12 mouse cellular contexts compared by ENCODE assay signal in the genomic region with DNA sequence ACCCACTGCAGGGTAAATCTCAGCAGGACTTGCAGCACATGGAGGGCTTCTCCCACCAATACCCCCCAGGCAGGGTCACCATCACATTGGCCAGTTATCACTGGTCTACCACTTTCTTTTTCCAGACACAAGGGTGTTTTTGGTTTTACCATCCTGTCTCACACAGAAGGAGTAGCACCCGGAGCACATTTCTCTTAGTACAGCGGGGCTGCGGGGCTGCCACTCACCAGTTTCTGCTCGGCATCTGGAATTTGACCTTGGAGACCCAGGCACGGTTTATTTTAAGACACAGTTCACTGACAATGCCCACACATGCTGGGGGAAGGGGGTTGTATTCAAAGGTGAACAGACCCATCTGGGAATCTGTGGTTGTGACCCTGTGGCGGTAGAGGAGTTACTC. TPM values are rescaled to one million over a fixed set of nuclear protein-coding genes. Genes with fewer than 3 reads are reported as not detected.
DNase-seq lines count a peak whose midpoint lies in the region; ATAC-seq and TF ChIP-seq lines count a peak whose summit lies in the region.
"Had no signal": no experiment of that assay in that cellular context is flagged by ENCODE, and none has a peak within 500 bp of the region (broad histone marks: within the 10 kb centered on the region; RNA-seq: fewer than 3 reads in every experiment).

No protein-coding gene starts in this region.

- no peak for TF ChIP-seq CTCF in heart, adult 2 months (IDR thresholded peaks at IDR 0.05)

- H3K36me3 ChIP-seq in heart, embryonic 16.5 days (ENCODE audit: control insufficient read depth, insufficient read depth): no peaks in the 10 kb centered on the region
- H3K36me3 ChIP-seq in heart, adult 2 months (ENCODE audit: control insufficient read depth, insufficient read depth, low read length): no peaks in the 10 kb centered on the region
- H3K36me3 ChIP-seq in midbrain, embryonic 10.5 days: no peaks in the 10 kb centered on the region
- no peaks in the 10 kb centered on the region for H3K36me3 ChIP-seq in midbrain, embryonic 15.5 days (replicated peaks)
- no peaks in the 10 kb centered on the region; the same call in 1 of the 2 replicates for H3K36me3 ChIP-seq in embryonic facial prominence, embryonic 10.5 days (replicated peaks)
- H3K36me3 ChIP-seq: neural tube, embryonic 12.5 days had no signal

- intact Hi-C loops in heart, adult 2 months (cut with DNase I): no loop called here

- TF ChIP-seq EP300 in heart, adult 2 months (IDR thresholded peaks at IDR 0.05; ENCODE audit: insufficient read depth, low read depth, low read length): no peak

- peak overlapping the region; percentile 29 for H3K4me2 ChIP-seq in heart, embryonic 16.5 days (ENCODE audit: low read depth, low read length)
- H3K4me2 ChIP-seq in midbrain, embryonic 15.5 days: no peak overlapping the region
- H3K4me2 ChIP-seq: neural tube, embryonic 12.5 days had no signal

- H3K4me1 ChIP-seq in heart, embryonic 16.5 days (ENCODE audit: control insufficient read depth, insufficient read depth, low read length): peaks cover 33% of the 10 kb centered on the region
- H3K4me1 ChIP-seq in heart, adult 2 months (ENCODE audit: control insufficient read depth, insufficient read depth, low read length): peaks cover 4% of the 10 kb centered on the region
- H3K4me1 ChIP-seq in midbrain, embryonic 10.5 days: peaks cover 32% of the 10 kb centered on the region
- peaks cover 3% of the 10 kb centered on the region; the same call in 1 of the 2 replicates for H3K4me1 ChIP-seq in midbrain, embryonic 15.5 days
- H3K4me1 ChIP-seq in embryonic facial prominence, embryonic 10.5 days: peaks cover 45% of the 10 kb centered on the region

- H3K79me2 ChIP-seq in heart, adult 2 months (replicated peaks; ENCODE audit: control insufficient read depth, insufficient read depth, low read length): no peaks in the 10 kb centered on the region

- DNase-seq in heart, adult 2 months: no peak
- DNase-seq in midbrain, embryonic 10.5 days (ENCODE audit: low spot score): peak; percentile 56
- peak; percentile 86 for DNase-seq in embryonic facial prominence, embryonic 10.5 days (ENCODE audit: low spot score)
- DNase-seq in mesoderm, embryonic 11.5 days (ENCODE audit: low read depth, low spot score): peak; percentile 84
- no peak for DNase-seq in adrenal gland, adult 18-20 months (ENCODE audit: low spot score in 2 of 2)
- no peak for DNase-seq in cerebellum, adult 8-10 months
- DNase-seq: adrenal gland, postnatal 36 days; cerebellum, postnatal 10 days; lung, postnatal 14 days had no signal

- WGBS in heart, embryonic 16.5 days: 27% methylated on average over 6 of the region's 6 CpGs
- WGBS in heart, adult 2 months: 46% methylated on average over 6 of the region's 6 CpGs
- WGBS in midbrain, embryonic 10.5 days: 18% methylated on average over 6 of the region's 6 CpGs
- 30% methylated on average over 6 of the region's 6 CpGs for WGBS in midbrain, embryonic 15.5 days
- 6% methylated on average over 6 of the region's 6 CpGs for WGBS in embryonic facial prominence, embryonic 10.5 days

- H3K4me3 ChIP-seq in heart, embryonic 16.5 days (ENCODE audit: low read length): no peak overlapping the region
- H3K4me3 ChIP-seq in heart, adult 2 months: no peak overlapping the region
- H3K4me3 ChIP-seq in midbrain, embryonic 10.5 days: no peak overlapping the region
- no peak overlapping the region for H3K4me3 ChIP-seq in midbrain, embryonic 15.5 days
- 0 out of 2 replicates have a peak overlapping the region, but pooled peaks have one; percentile 1 for H3K4me3 ChIP-seq in embryonic facial prominence, embryonic 10.5 days
- H3K4me3 ChIP-seq: neural tube, embryonic 12.5 days had no signal

- H3K27ac ChIP-seq in heart, embryonic 16.5 days (ENCODE audit: low read length): peak overlapping the region; percentile 88
- H3K27ac ChIP-seq in heart, adult 2 months: no peak overlapping the region; the same call in 1 of the 2 replicates
- peak overlapping the region; percentile 77 for H3K27ac ChIP-seq in midbrain, embryonic 10.5 days (replicated peaks)
- no peak overlapping the region for H3K27ac ChIP-seq in midbrain, embryonic 15.5 days
- H3K27ac ChIP-seq in embryonic facial prominence, embryonic 10.5 days (replicated peaks): peak overlapping the region; percentile 86
- H3K27ac ChIP-seq: neural tube, embryonic 12.5 days had no signal

- peak overlapping the region; percentile 55 for H3K9ac ChIP-seq in heart, embryonic 16.5 days (ENCODE audit: low read length)
- no peak overlapping the region for H3K9ac ChIP-seq in heart, adult 2 months (ENCODE audit: low read depth, low read length)
- H3K9ac ChIP-seq in midbrain, embryonic 15.5 days: no peak overlapping the region
- H3K9ac ChIP-seq: neural tube, embryonic 12.5 days had no signal

- H3K27me3 ChIP-seq in heart, embryonic 16.5 days (ENCODE audit: control insufficient read depth, insufficient read depth, low read length): no peaks in the 10 kb centered on the region
- no peaks in the 10 kb centered on the region for H3K27me3 ChIP-seq in heart, adult 2 months (ENCODE audit: control insufficient read depth, insufficient read depth, low read length)
- H3K27me3 ChIP-seq in midbrain, embryonic 10.5 days (ENCODE audit: low read depth, poor library complexity, severe bottlenecking): no peaks in the 10 kb centered on the region
- no peaks in the 10 kb centered on the region for H3K27me3 ChIP-seq in midbrain, embryonic 15.5 days (replicated peaks)
- H3K27me3 ChIP-seq in embryonic facial prominence, embryonic 10.5 days (replicated peaks; ENCODE audit: low read depth, poor library complexity, severe bottlenecking): no peaks in the 10 kb centered on the region
- H3K27me3 ChIP-seq: neural tube, embryonic 12.5 days had no signal

- TF ChIP-seq POLR2A in heart, adult 2 months (IDR thresholded peaks at IDR 0.05; ENCODE audit: insufficient read depth, low read depth, low read length): no peak

- peaks cover 9% of the 10 kb centered on the region for H3K9me3 ChIP-seq in heart, embryonic 16.5 days (replicated peaks; ENCODE audit: control insufficient read depth, low read length)
- H3K9me3 ChIP-seq in midbrain, embryonic 10.5 days (replicated peaks): 0 out of 2 replicates have a peak, but pooled peaks cover 4% of the 10 kb centered on the region
- H3K9me3 ChIP-seq in midbrain, embryonic 15.5 days: no peaks in the 10 kb centered on the region
- H3K9me3 ChIP-seq in embryonic facial prominence, embryonic 10.5 days: peaks cover 7% of the 10 kb centered on the region; the same call in 1 of the 2 replicates
- H3K9me3 ChIP-seq: neural tube, embryonic 12.5 days had no signal

- peak; percentile 53 for ATAC-seq in heart, embryonic 16.5 days (replicated peaks; ENCODE audit: extremely low read depth, insufficient read depth, low FRiP score)
- no peak for ATAC-seq in midbrain, embryonic 15.5 days (replicated peaks)

RNA-seq across cellular contexts. Expression of a gene that starts 28.8 kb away (rescaled TPM):
- 23.4 and 30.2 TPM in 2 replicates for polyA plus RNA-seq in heart, embryonic 16.5 days (2015; fragmentation: Nextera tagmentation; extraction: Ambion mirVana)
- 10 to 100 TPM; 12.2 to 16.4 TPM for total RNA-seq in heart, adult 2 months (2021)
- polyA plus RNA-seq in heart, adult 2 months (2012; rRNA removed): 16.3 and 25.5 TPM in 2 replicates
- polyA plus RNA-seq in midbrain, embryonic 10.5 days (2016; fragmentation: Nextera tagmentation; extraction: Ambion mirVana): 47.5 and 53.4 TPM in 2 replicates
- polyA plus RNA-seq in midbrain, embryonic 15.5 days (2015; fragmentation: Nextera tagmentation; extraction: Ambion mirVana): 13.6 and 14.0 TPM in 2 replicates
- 50.4 and 67.6 TPM in 2 replicates for polyA plus RNA-seq in embryonic facial prominence, embryonic 10.5 days (2016; fragmentation: Nextera tagmentation; extraction: Ambion mirVana)
- 10 to 100 TPM in 1 of 2 experiments, 1 to 10 TPM in 1; 9.7 to 14.1 TPM for total RNA-seq in adrenal gland, adult 18-20 months (2021)

Comparison
In these comparisons a context has a peak if more than half of its experiments do, and no peak if none do; other contexts are left out.
1. H3K27ac ChIP-seq: peak in heart, embryonic 16.5 days (single experiment), midbrain, embryonic 10.5 days (single experiment) and embryonic facial prominence, embryonic 10.5 days (single experiment); none in heart, adult 2 months (single experiment) and midbrain, embryonic 15.5 days (single experiment).
2. DNase-seq: peak in midbrain, embryonic 10.5 days (single experiment), embryonic facial prominence, embryonic 10.5 days (single experiment) and mesoderm, embryonic 11.5 days (single experiment); none in heart, adult 2 months (0 of 2), adrenal gland, adult 18-20 months (0 of 2) and cerebellum, adult 8-10 months (single experiment).